In genomic region chr2:29707731-29708130, GRCm38 (mm10) we compare ENCODE assay signal across 10 mouse cellular contexts. TPM values are rescaled to one million over a fixed set of nuclear protein-coding genes. Genes with fewer than 3 reads are reported as not detected.
A peak's percentile ranks its signal among the peaks of the same experiment; 100 is the strongest.
DNase-seq lines count a peak whose midpoint lies in the region; ATAC-seq and TF ChIP-seq lines count a peak whose summit lies in the region.
"Had no signal": no experiment of that assay in that cellular context is flagged by ENCODE, and none has a peak within 500 bp of the region (broad histone marks: within the 10 kb centered on the region; RNA-seq: fewer than 3 reads in every experiment).

No protein-coding gene starts in this region.

- DNase-seq in forebrain, postnatal 0 days = no peak
- no peak for DNase-seq in forebrain, embryonic 10.5 days (ENCODE audit: extremely low spot score, low spot score)
- peak; percentile 18 for DNase-seq in midbrain, embryonic 14.5 days
- DNase-seq in retina, postnatal 1 day = peak; percentile 17
- DNase-seq in frontal cortex, postnatal 25 days (ENCODE audit: low spot score in 2 of 2) = no peak
- DNase-seq in right cerebral cortex, postnatal 25 days = no peak

- 76% methylated on average over 4 of the region's 4 CpGs for WGBS in forebrain, postnatal 0 days
- WGBS in forebrain, embryonic 10.5 days = 86% methylated on average over 4 of the region's 4 CpGs
- 88% methylated on average over 4 of the region's 4 CpGs for WGBS in midbrain, embryonic 14.5 days
- WGBS in midbrain, embryonic 16.5 days = 86% methylated on average over 4 of the region's 4 CpGs

- H3K4me1 ChIP-seq in forebrain, postnatal 0 days (ENCODE audit: insufficient read depth) = no peaks in the 10 kb centered on the region
- H3K4me1 ChIP-seq in forebrain, embryonic 10.5 days = no peaks in the 10 kb centered on the region
- H3K4me1 ChIP-seq in midbrain, embryonic 14.5 days (ENCODE audit: control insufficient read depth, insufficient read depth, low read length) = no peaks in the 10 kb centered on the region
- no peaks in the 10 kb centered on the region for H3K4me1 ChIP-seq in midbrain, embryonic 16.5 days (ENCODE audit: control insufficient read depth, insufficient read depth, low read length)

- TF ChIP-seq CTCF in forebrain, postnatal 0 days (IDR thresholded peaks at IDR 0.05; ENCODE audit: low read depth) = 0 out of 2 replicates have a peak, but pooled peaks have one; percentile 33

- no peak overlapping the region for H3K27ac ChIP-seq in forebrain, postnatal 0 days (ENCODE audit: low read depth, low read length)
- H3K27ac ChIP-seq in forebrain, embryonic 10.5 days = no peak overlapping the region
- H3K27ac ChIP-seq in midbrain, embryonic 14.5 days (replicated peaks; ENCODE audit: low read depth, low read length) = no peak overlapping the region
- H3K27ac ChIP-seq in midbrain, embryonic 16.5 days (ENCODE audit: low read length) = no peak overlapping the region
- H3K27ac ChIP-seq: liver, embryonic 15.5 days had no signal

- no peak overlapping the region for H3K4me3 ChIP-seq in forebrain, postnatal 0 days (ENCODE audit: low read depth, low read length)
- H3K4me3 ChIP-seq in forebrain, embryonic 10.5 days = no peak overlapping the region
- no peak overlapping the region for H3K4me3 ChIP-seq in midbrain, embryonic 14.5 days (replicated peaks; ENCODE audit: low read depth, low read length)
- no peak overlapping the region for H3K4me3 ChIP-seq in midbrain, embryonic 16.5 days (ENCODE audit: low read depth, low read length)
- H3K4me3 ChIP-seq: liver, embryonic 15.5 days had no signal

- no peak overlapping the region for H3K4me2 ChIP-seq in forebrain, postnatal 0 days (ENCODE audit: low read depth)
- H3K4me2 ChIP-seq in midbrain, embryonic 14.5 days (ENCODE audit: low read length) = no peak overlapping the region
- no peak overlapping the region for H3K4me2 ChIP-seq in midbrain, embryonic 16.5 days (ENCODE audit: low read length)
- H3K4me2 ChIP-seq: liver, embryonic 15.5 days had no signal

- no peak overlapping the region for H3K9ac ChIP-seq in forebrain, postnatal 0 days
- H3K9ac ChIP-seq in midbrain, embryonic 14.5 days (replicated peaks; ENCODE audit: low read length) = no peak overlapping the region
- no peak overlapping the region for H3K9ac ChIP-seq in midbrain, embryonic 16.5 days (ENCODE audit: low read depth, low read length)
- H3K9ac ChIP-seq: liver, embryonic 15.5 days had no signal

- ATAC-seq in forebrain, postnatal 0 days = peak; percentile 29; the same call in 1 of the 2 replicates
- ATAC-seq in midbrain, embryonic 14.5 days (ENCODE audit: low FRiP score, low TSS enrichment) = no peak; the same call in 1 of the 2 replicates
- no peak for ATAC-seq in midbrain, embryonic 16.5 days
- peak; percentile 56; the same call in 1 of the 2 replicates for ATAC-seq in common myeloid progenitor, adult 5-6 weeks (replicated peaks; ENCODE audit: low read depth, poor library complexity, severe bottlenecking)
- ATAC-seq: Patski had no signal

- no peaks in the 10 kb centered on the region for H3K9me3 ChIP-seq in forebrain, postnatal 0 days (ENCODE audit: low read length)
- H3K9me3 ChIP-seq in forebrain, embryonic 10.5 days = no peaks in the 10 kb centered on the region
- H3K9me3 ChIP-seq in midbrain, embryonic 14.5 days (ENCODE audit: control insufficient read depth, low read length) = no peaks in the 10 kb centered on the region
- no peaks in the 10 kb centered on the region for H3K9me3 ChIP-seq in midbrain, embryonic 16.5 days (replicated peaks; ENCODE audit: control insufficient read depth, low read length, poor library complexity, severe bottlenecking)
- H3K9me3 ChIP-seq: liver, embryonic 15.5 days had no signal

- H3K36me3 ChIP-seq in forebrain, postnatal 0 days (ENCODE audit: insufficient read depth) = peaks cover 75% of the 10 kb centered on the region
- peaks cover 93% of the 10 kb centered on the region for H3K36me3 ChIP-seq in forebrain, embryonic 10.5 days (replicated peaks)
- H3K36me3 ChIP-seq in midbrain, embryonic 14.5 days (ENCODE audit: control insufficient read depth, insufficient read depth, low read length) = peaks cover 83% of the 10 kb centered on the region
- peaks cover 47% of the 10 kb centered on the region for H3K36me3 ChIP-seq in midbrain, embryonic 16.5 days (ENCODE audit: control insufficient read depth, insufficient read depth, low read length)

- H3K27me3 ChIP-seq in forebrain, postnatal 0 days (ENCODE audit: insufficient read depth, low read length) = no peaks in the 10 kb centered on the region
- H3K27me3 ChIP-seq in forebrain, embryonic 10.5 days (ENCODE audit: poor library complexity, severe bottlenecking) = no peaks in the 10 kb centered on the region
- H3K27me3 ChIP-seq in midbrain, embryonic 14.5 days (ENCODE audit: control insufficient read depth, insufficient read depth, low read length) = no peaks in the 10 kb centered on the region
- H3K27me3 ChIP-seq in midbrain, embryonic 16.5 days (ENCODE audit: control insufficient read depth, insufficient read depth, low read depth, low read length) = no peaks in the 10 kb centered on the region
- H3K27me3 ChIP-seq: liver, embryonic 15.5 days; Patski had no signal

RNA-seq across cellular contexts. Expression of gene Gm13420, which starts 43.8 kb away (rescaled TPM):
- 0.86 and 1.5 TPM in 2 replicates for total RNA-seq in forebrain, postnatal 0 days (2014; rRNA removed)
- 0.18 TPM in 1 of 2 replicates, not detected in the other for polyA plus RNA-seq in forebrain, postnatal 0 days (2015; fragmentation: Nextera tagmentation; extraction: Ambion mirVana)
- not detected in 2 replicates for polyA plus RNA-seq in forebrain, embryonic 10.5 days (2016; fragmentation: Nextera tagmentation; extraction: Ambion mirVana)
- not detected in 2 replicates for polyA plus RNA-seq in midbrain, embryonic 14.5 days (2014; fragmentation: Nextera tagmentation; extraction: Ambion mirVana)
- 0.23 and 0.32 TPM in 2 replicates for polyA plus RNA-seq in midbrain, embryonic 16.5 days (2015; fragmentation: Nextera tagmentation; extraction: Ambion mirVana)
- total RNA-seq in common myeloid progenitor, adult 5-6 weeks (2017) = not detected in 2 replicates

RNA-seq across cellular contexts. Expression of gene Gm13547, which starts 51.4 kb away (rescaled TPM):
- total RNA-seq in forebrain, postnatal 0 days (2014; rRNA removed) = not detected in 2 replicates
- not detected in 2 replicates for polyA plus RNA-seq in forebrain, postnatal 0 days (2015; fragmentation: Nextera tagmentation; extraction: Ambion mirVana)
- not detected in 2 replicates for polyA plus RNA-seq in forebrain, embryonic 10.5 days (2016; fragmentation: Nextera tagmentation; extraction: Ambion mirVana)
- polyA plus RNA-seq in midbrain, embryonic 14.5 days (2014; fragmentation: Nextera tagmentation; extraction: Ambion mirVana) = not detected in 2 replicates
- not detected in 2 replicates for polyA plus RNA-seq in midbrain, embryonic 16.5 days (2015; fragmentation: Nextera tagmentation; extraction: Ambion mirVana)
- not detected in 2 replicates for total RNA-seq in common myeloid progenitor, adult 5-6 weeks (2017)
- polyA plus RNA-seq: liver, embryonic 15.5 days had no signal

Comparison
In these comparisons a context has a peak if more than half of its experiments do, and no peak if none do; other contexts are left out.
1. ATAC-seq: peak in forebrain, postnatal 0 days (single experiment) and common myeloid progenitor, adult 5-6 weeks (single experiment); none in midbrain, embryonic 14.5 days (single experiment) and midbrain, embryonic 16.5 days (single experiment).
2. DNase-seq: peak in midbrain, embryonic 14.5 days (single experiment) and retina, postnatal 1 day (single experiment); none in forebrain, postnatal 0 days (single experiment), forebrain, embryonic 10.5 days (single experiment), frontal cortex, postnatal 25 days (0 of 2) and right cerebral cortex, postnatal 25 days (single experiment).